Mouse (Mus musculus) cerebellum, adult 2 months (tissue): Measurements from ENCODE around the gene Cyp2d9.

ENCODE experiments used
- CTCF ChIP-seq: fragments of 200-500 bp; IDR thresholded peaks from 2 replicates; pipeline ENCODE4 v1.5.1; 2011; ENCODE audit warnings: low read depth, mild to moderate bottlenecking, control low read depth, low read length, moderate library complexity, borderline replicate concordance; ENCODE audit not compliant: insufficient read depth
- POLR2A ChIP-seq: fragments of 200-500 bp; IDR thresholded peaks from 2 replicates; pipeline ENCODE4 v1.6.1; 2011; ENCODE audit warnings: low read length, control low read depth, borderline replicate concordance; ENCODE audit not compliant: insufficient read depth

DNA sequence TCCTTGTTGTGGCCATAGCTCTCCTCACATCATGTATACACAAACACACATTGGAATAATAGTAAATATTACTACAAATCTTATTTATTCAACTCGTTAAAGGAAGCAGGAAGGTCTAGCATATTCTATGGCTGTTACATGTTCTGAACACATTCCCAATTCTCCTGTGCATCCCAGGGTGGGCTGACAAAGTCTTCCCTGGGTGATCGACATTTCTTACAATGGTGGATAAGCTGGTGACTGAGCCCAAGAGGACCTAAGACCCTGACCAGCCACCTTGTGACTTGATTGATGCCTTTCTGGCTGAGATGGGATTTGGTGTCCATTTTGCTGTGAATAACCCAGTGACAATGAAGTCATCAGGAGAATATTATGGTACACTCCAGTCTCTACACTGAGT is 2.4 kb downstream of the Cyp2d9 start:
- TF ChIP-seq CTCF (no peak), POLR2A (no peak)
